Mouse (Mus musculus) intestine, postnatal 0 days (tissue): Measurements from ENCODE around the gene Nanos3. TPM values are rescaled to one million over a fixed set of nuclear protein-coding genes. Genes with fewer than 3 reads are reported as not detected.

Experiments used
- ATAC-seq: fragments of 200-750 bp; cut with Nextera tagmentation; 2 replicates; pipeline ENCODE4 v1.8.0; 2017; ENCODE audit warnings: mild to moderate bottlenecking, moderate TSS enrichment, moderate library complexity
- H3K27ac ChIP-seq: fragments of 300-500 bp; sonication (generic); 2 replicates; pipeline ENCODE4 v1.5.1; 2014; ENCODE audit warnings: mild to moderate bottlenecking, low read depth, low read length, moderate library complexity
- H3K27me3 ChIP-seq: fragments of 300-500 bp; sonication (generic); replicated peaks from 2 replicates; pipeline ENCODE4 v1.6.1; 2014; ENCODE audit warnings: low read length, mixed read lengths; ENCODE audit not compliant: control insufficient read depth, insufficient read depth
- H3K36me3 ChIP-seq: fragments of 300-500 bp; sonication (generic); 2 replicates; pipeline ENCODE4 v1.6.1; 2014; ENCODE audit warnings: mild to moderate bottlenecking, moderate library complexity; ENCODE audit not compliant: control insufficient read depth, insufficient read depth
- H3K4me1 ChIP-seq: fragments of 300-500 bp; sonication (generic); replicated peaks from 2 replicates; pipeline ENCODE4 v1.6.1; 2014; ENCODE audit warnings: antibody characterized with exemption, low read length, mixed read lengths; ENCODE audit not compliant: control insufficient read depth, insufficient read depth
- H3K4me2 ChIP-seq: fragments of 300-500 bp; sonication (generic); replicated peaks from 2 replicates; pipeline ENCODE4 v1.6.1; 2014; ENCODE audit warnings: low read depth, mild to moderate bottlenecking, moderate library complexity
- H3K4me3 ChIP-seq: fragments of 300-500 bp; sonication (generic); 2 replicates; pipeline ENCODE4 v1.5.1; 2014; ENCODE audit warnings: low read depth, low read length
- H3K9ac ChIP-seq: fragments of 300-500 bp; sonication (generic); 2 replicates; pipeline ENCODE4 v1.6.1; 2014; ENCODE audit warnings: mild to moderate bottlenecking, low read depth, low read length
- H3K9me3 ChIP-seq: fragments of 300-500 bp; sonication (generic); 2 replicates; pipeline ENCODE4 v1.6.1; 2016; ENCODE audit warnings: mixed run types; ENCODE audit not compliant: control insufficient read depth
- CTCF ChIP-seq: sonication (generic); IDR thresholded peaks from 2 replicates; pipeline ENCODE4 v1.5.1; 2016; ENCODE audit warnings: low read depth, mild to moderate bottlenecking, control low read depth, antibody characterized with exemption, moderate library complexity
- WGBS: fragments of 180-500 bp; shearing (Covaris S2); extraction: QIAGEN DNeasy Blood & Tissue Kit; methylation state at CpG from one replicate; pipeline ENCODE4 v1.1.7; 2014; 5-methylcytosine and 5-hydroxymethylcytosine counted together
- polyA plus RNA-seq: library from polyadenylated mRNA; unstranded; fragments of >200 nt; fragmentation: Nextera tagmentation; extraction: Ambion mirVana; gene quantifications from 2 replicates; pipeline ENCODE4 v1.2.1, GENCODE M21; 2015

Nanos3 gene
- polyA plus RNA-seq, 1 experiment from 2014 or later, result 1.6 TPM

DNA sequence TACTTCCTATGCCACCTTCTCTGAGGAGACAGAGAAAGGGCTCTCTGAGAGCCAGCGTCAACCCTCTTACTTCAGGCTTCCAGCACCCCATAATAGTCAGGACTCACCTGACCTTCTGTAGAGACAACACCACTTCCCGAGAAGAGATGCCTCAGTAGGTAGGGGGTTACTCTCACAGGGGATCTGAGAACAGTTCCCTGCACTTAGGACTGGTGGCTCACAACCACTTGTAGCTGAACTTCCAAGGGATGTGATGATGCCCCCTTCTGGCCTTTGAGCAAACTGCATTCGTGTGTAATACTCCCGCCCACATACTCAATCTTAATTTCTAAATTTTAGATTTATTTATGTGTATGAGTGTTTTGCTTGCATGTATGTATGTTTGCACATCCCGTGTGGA is 8.5 kb upstream of the Nanos3 start:
- 86% methylated on average over 5 of the region's 5 CpGs for WGBS
- H3K36me3 ChIP-seq, result no peaks in the 10 kb centered on the region
- no peak overlapping the region for H3K4me2 ChIP-seq
- H3K4me1 ChIP-seq, result 0 out of 2 replicates have a peak, but pooled peaks cover 7% of the 10 kb centered on the region
- no peak overlapping the region for H3K4me3 ChIP-seq
- peak; percentile 70 for TF ChIP-seq CTCF
- no peaks in the 10 kb centered on the region for H3K27me3 ChIP-seq
- no peaks in the 10 kb centered on the region for H3K9me3 ChIP-seq
- no peak for ATAC-seq
- H3K9ac ChIP-seq, result no peak overlapping the region
- H3K27ac ChIP-seq, result 0 out of 2 replicates have a peak overlapping the region, but pooled peaks have one; percentile 86

DNA sequence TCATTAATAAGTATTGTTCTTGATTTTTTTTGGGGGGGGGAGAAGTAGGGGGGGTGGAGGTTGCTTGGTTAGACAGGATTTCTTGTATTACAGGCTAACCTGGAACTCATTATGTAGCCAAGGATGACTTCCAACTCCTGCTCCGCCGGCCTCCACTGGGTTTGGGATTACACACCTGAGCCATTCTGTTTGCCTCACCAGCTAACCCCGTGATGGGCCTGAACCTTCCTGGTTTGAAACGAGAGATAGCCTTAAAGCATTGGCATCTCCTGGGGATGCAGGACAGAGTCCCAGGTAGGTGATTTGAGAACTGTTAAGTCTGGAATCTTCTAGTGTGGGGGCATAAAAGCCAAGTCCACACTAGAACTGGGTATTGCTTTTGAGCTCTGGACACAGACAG is 8.1 kb upstream of the Nanos3 start:
- ATAC-seq, result no peak
- WGBS, result 70% methylated on average over 4 of the region's 4 CpGs
- no peaks in the 10 kb centered on the region for H3K9me3 ChIP-seq
- no peaks in the 10 kb centered on the region for H3K36me3 ChIP-seq
- 0 out of 2 replicates have a peak overlapping the region, but pooled peaks have one; percentile 86 for H3K27ac ChIP-seq
- H3K9ac ChIP-seq, result no peak overlapping the region
- H3K4me2 ChIP-seq, result peak overlapping the region; percentile 62; the same call in 1 of the 2 replicates
- H3K4me1 ChIP-seq, result 0 out of 2 replicates have a peak, but pooled peaks cover 7% of the 10 kb centered on the region
- no peak overlapping the region for H3K4me3 ChIP-seq
- no peak for TF ChIP-seq CTCF
- H3K27me3 ChIP-seq, result no peaks in the 10 kb centered on the region

DNA sequence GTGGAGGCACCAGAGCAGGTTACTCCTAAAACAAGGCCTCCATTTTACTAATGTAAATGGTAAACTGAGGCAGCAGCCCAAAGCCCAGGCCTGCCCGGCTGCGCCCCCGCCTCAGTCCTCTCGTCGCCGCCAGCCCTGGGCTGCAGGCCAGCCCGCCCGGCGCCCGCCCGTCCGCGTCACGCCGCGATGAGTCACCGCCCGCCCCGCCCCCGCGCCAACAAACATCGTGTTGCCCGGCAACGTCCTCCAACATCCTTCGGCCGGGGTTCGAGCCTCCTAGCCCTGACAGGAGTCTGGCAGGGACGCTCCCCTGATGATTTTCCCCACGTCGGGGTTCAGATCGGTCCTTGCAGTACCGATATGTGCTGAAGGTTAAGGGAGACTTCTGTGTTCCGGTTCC is 7.5 kb upstream of the Nanos3 start:
- Histone ChIP-seq H3K4me3 (peak overlapping the region; percentile 13; the same call in 1 of the 2 replicates), H3K27ac (peak overlapping the region; percentile 86), H3K4me1 (0 out of 2 replicates have a peak, but pooled peaks cover 7% of the 10 kb centered on the region), H3K36me3 (no peaks in the 10 kb centered on the region), H3K4me2 (peak overlapping the region; percentile 62), H3K27me3 (no peaks in the 10 kb centered on the region), H3K9ac (peak overlapping the region; percentile 38; the same call in 1 of the 2 replicates), H3K9me3 (no peaks in the 10 kb centered on the region)
- WGBS, result 4% methylated on average over 33 of the region's 33 CpGs
- ATAC-seq, result peak; percentile 75
- no peak for TF ChIP-seq CTCF

DNA sequence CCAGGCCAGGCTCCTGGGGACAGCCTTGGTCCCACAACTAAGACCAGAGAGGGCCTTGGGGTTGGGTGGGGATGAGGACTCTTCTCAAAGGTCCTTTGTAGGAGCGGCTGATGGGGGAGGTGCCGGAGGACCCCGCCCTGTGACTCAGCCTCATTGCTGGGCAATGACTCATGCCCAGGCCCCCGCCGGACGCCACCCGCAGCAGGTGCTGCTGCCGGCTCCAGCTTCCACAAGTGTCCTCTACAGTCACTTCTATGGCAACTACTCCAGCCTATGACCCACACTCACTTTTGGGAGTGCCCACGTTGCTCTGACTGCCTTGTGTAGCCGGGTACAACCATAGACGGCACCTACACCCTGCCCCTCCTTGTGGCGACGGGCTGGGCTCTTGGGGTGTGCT is 7.0 kb upstream of the Nanos3 start:
- Histone ChIP-seq H3K9me3 (no peaks in the 10 kb centered on the region), H3K4me2 (peak overlapping the region; percentile 62), H3K4me3 (peak overlapping the region; percentile 13; the same call in 1 of the 2 replicates), H3K27me3 (no peaks in the 10 kb centered on the region), H3K36me3 (no peaks in the 10 kb centered on the region), H3K27ac (peak overlapping the region; percentile 86), H3K4me1 (0 out of 2 replicates have a peak, but pooled peaks cover 7% of the 10 kb centered on the region), H3K9ac (peak overlapping the region; percentile 38)
- 11% methylated on average over 13 of the region's 13 CpGs for WGBS
- ATAC-seq, result peak; percentile 83
- no peak for TF ChIP-seq CTCF

DNA sequence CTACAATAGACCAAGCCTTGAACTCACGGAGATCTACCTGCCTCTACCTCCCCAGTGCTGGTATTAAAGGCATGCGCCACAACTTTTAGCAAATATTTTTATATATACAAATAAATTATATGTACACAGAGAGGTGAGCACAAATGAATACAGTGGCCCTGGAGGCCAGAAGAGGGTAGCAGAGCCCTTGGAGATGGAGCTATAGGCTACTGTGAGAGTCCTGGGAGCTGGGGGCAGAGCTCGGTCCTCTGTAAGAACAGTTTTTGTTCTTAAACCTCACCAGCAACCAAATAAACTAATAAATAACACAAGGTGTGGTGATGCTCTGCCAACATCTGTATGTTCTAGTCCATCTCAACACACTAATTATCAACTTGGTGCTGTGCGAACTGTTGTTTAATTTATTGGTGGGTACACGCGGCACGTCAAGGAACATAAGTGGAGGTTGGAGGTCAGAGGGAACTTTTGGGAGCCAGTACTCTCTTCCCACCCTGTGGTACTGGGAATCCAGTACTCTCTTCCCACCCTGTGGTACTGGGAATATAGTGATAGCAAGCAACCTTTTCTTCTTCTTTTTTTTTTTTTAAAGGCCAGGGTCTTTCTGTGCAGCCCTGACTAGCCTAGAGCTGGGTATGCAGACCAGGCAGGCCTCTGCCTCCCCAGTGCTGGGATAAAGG is 5.3 kb upstream of the Nanos3 start:
- Histone ChIP-seq H3K36me3 (no peaks in the 10 kb centered on the region), H3K9me3 (no peaks in the 10 kb centered on the region), H3K27ac (no peak overlapping the region), H3K9ac (no peak overlapping the region), H3K27me3 (no peaks in the 10 kb centered on the region), H3K4me2 (no peak overlapping the region), H3K4me3 (no peak overlapping the region), H3K4me1 (0 out of 2 replicates have a peak, but pooled peaks cover 7% of the 10 kb centered on the region)
- WGBS, result 92% methylated on average over 7 of the region's 7 CpGs
- 0 out of 2 replicates have a peak, but pooled peaks have one; percentile 7 for TF ChIP-seq CTCF
- no peak for ATAC-seq

DNA sequence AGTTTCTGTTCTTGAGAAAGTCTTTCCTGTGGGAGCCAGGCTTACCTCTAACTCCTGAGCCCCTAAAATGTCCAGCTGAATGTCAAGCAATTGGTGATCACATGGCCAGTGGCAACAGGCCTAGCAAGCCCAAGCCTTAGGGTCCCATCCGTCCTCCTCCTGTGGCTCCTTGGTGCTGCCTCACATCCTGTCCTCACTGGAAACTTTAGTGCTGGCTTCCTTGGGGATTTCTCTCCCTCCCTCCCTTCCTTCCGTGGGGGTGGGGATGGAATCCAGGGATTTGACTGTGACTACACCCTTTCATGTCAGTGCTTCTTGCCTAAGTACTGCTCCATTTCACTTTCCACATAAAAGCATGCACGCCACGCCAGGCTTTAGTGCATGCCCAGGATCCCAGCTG is 4.6 kb upstream of the Nanos3 start:
- ATAC-seq, result no peak

More for the DNA sequence above, 4.6 kb upstream of the Nanos3 start:
- Histone ChIP-seq H3K27me3 (no peaks in the 10 kb centered on the region), H3K4me1 (0 out of 2 replicates have a peak, but pooled peaks cover 7% of the 10 kb centered on the region), H3K9ac (no peak overlapping the region), H3K9me3 (no peaks in the 10 kb centered on the region), H3K36me3 (no peaks in the 10 kb centered on the region), H3K4me2 (no peak overlapping the region), H3K27ac (no peak overlapping the region), H3K4me3 (no peak overlapping the region)
- TF ChIP-seq CTCF, result no peak
- WGBS, result 62% methylated on average over 4 of the region's 4 CpGs
